Mouse (Mus musculus) brain, embryonic 14.5 days (tissue): ENCODE data around the gene Alg9. TPM values are rescaled to one million over a fixed set of nuclear protein-coding genes. Genes with fewer than 3 reads are reported as not detected.

ENCODE experiments used
- DNase-seq: peaks from one replicate; pipeline ENCODE4 v3.0.0-alpha.2; 2011; ENCODE audit warnings: low read depth
- CTCF ChIP-seq: fragments of 200-500 bp; IDR thresholded peaks from 2 replicates; pipeline ENCODE4 v1.5.1; 2012; ENCODE audit warnings: inconsistent platforms, mild to moderate bottlenecking, moderate library complexity, borderline replicate concordance; ENCODE audit not compliant: insufficient read depth, insufficient read length; ENCODE audit errors: extremely low read depth
- POLR2A ChIP-seq: fragments of 200-500 bp; IDR thresholded peaks from 2 replicates; pipeline ENCODE4 v1.6.1; 2012; ENCODE audit warnings: mild to moderate bottlenecking, inconsistent platforms, borderline replicate concordance; ENCODE audit not compliant: poor library complexity, insufficient read depth, insufficient read length, severe bottlenecking; ENCODE audit errors: extremely low read depth
- polyA plus RNA-seq: library from polyadenylated mRNA; depleted of rRNA; stranded (reverse); fragments of >200 nt; gene quantifications from 2 replicates; pipeline ENCODE4 v1.2.3, GENCODE M21; 2012

Alg9 gene
- polyA plus RNA-seq, 1 experiment, result 53.9 TPM

DNA sequence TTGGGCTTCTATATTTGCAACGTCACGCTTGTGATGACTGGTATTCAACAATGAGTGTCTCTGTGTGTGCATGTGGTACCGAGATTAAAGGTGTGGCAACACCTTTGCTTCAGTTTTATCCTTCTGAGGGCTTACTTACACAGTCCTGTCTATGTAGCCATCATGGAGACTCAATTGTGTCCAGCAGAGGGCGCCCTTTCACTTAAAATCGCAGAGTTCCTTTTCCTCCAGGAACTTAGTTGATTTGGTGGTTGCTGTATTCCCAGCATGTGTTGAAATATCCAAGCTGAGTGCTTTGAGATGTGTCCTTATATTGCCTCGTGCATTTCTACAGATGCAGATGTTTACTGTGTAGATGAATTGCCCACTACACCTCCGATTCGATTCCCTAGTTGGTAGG is 74.4 kb downstream of the Alg9 start:
- TF ChIP-seq POLR2A (no peak), CTCF (peak; percentile 79; the same call in 1 of the 2 replicates)
- peak; percentile 96 for DNase-seq

DNA sequence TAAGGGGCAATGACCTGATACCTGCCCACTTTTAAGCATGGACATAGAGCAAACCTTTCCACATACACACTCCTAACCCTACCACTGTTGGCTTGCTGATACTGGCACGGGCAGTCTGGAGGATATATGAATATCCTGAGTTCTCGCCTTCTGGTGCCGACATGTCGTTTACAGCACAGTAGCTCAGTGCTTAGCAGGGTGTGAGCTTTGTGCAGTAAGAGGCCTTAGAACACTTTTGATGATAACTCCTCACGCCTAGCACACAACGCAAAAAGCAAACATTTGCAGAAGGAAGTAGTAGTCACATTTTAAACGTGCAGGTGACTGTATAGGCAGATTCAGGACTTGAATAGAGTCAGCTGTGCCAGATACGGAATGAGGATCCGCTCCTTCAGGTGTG is 74.9 kb downstream of the Alg9 start:
- peak; percentile 17 for DNase-seq
- no peak for TF ChIP-seq CTCF

DNA sequence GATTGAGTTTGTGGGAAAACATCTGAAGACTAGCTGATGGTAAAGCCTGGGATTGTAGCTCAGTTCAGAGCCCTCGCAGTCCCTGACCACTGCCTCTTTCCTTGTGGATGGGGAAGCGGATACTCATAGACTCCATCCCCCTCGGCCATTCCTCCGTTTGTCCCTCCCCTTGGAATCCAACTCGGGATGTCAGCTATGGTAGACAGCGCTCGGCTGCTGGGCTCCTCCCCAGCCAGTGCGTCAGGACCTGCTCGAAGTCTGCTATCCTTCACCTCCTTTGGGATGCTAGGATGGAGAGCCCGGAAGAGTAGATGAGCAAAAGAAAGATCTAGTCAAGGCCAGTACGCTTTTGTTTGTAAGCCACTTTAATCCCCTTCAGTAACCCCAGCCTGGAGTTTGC is 75.5 kb downstream of the Alg9 start:
- TF ChIP-seq CTCF (no peak), POLR2A (no peak)
- no peak for DNase-seq

DNA sequence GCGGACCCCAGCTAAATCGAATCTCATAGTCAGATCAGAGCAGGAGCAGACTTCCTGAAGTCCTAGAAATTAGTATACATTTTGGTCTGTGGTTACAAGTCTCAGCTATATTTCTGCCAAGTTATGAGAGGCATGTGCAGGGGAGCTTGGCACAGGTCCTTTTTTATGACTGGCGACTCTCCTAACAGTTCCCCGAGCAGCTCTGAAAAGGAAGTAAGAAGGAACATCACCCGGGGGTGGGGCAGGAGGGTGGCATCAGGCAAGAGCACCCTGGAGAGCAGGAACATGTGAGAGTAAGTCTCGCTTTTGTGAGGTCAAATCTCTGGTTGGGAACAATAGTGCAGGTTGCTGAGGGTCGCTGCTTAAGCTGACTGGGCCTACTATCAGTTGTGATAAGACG is 75.9 kb downstream of the Alg9 start:
- DNase-seq, result peak; percentile 25
- TF ChIP-seq POLR2A, result no peak
- TF ChIP-seq CTCF, result no peak

DNA sequence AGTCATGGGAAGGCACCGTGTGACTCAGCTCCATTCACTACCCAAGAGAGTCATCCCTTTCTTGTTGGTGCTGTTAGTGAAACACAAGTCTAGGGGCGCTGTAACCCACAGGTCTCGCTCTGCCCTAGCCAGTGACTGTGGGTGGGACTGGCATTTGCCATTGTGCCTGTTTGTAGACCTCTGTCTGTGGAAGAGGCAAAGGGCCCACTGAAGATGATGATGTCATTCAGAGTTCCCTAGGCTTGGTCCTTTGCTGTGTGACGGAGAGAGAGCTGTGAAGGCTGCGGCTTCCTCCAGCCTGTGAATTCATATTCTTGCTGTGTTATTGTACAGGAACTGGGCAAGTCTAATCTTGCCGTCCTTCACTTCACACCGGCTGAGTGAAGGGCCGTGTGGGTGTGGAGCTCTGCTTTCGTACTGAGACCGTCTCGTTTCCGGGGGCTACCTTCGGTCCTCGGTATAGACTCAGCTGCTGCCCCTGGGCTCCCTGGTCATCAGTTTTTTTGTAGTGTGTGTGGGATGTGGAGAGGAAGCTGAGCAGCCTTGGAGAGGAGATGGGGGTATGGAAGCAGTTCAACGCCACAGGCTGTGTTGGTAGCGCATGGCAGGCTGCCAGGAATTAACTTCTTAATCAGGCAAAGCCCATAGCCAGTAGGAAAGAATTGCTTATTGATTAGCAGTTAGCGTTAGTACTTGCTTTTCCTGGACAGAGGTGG is 78.0 kb downstream of the Alg9 start:
- TF ChIP-seq CTCF (no peak), POLR2A (no peak)
- peak; percentile 71 for DNase-seq

DNA sequence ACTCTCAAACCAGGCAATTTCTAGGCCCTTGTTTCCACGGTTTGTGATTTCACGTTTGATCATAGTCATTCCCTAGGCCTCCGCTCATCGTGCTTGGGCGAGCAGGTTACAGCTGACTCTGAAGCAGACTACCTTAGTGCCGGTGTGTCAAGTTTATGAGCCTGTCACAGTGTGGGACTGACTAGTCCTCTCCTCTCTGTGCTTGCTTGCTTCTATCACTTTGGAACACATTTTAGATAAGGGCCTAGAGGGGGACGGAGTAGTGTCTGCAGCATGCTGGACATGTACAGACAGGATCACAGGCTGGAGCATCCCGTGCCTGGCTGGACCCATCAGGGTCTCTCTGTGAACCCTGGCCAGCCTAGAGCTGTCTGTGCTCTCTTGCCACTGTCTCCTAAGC is 79.6 kb downstream of the Alg9 start:
- no peak for TF ChIP-seq POLR2A
- no peak for TF ChIP-seq CTCF
- DNase-seq, result no peak

DNA sequence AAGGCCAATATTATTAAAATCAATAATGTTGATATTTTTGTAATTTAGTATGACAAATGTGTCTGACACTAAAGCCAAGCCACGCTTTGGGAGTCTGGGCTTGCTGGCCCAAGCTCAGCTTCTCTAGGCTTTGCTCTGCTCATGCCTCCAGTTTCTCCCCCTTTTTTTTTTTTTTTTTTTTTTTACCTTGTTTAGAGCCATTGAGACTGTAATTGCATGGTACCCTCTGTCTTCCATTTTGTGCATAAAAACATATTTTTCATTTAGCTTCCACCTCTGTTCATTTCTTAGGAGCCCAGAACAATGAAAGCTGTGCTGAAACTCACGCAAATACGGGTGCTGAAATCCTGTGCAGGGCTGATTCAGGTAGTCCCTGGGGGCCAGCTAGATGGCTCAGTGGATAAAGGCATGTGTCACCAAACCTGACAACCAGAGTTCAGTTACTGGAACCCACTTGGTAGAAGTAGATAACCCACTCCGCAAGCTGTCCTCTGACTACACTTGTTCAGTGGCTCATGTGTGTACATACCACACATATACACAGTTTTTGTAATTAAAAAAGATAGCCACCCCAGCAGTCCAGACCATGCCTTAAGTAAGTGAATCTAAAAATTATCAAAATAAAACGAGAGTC is 80.4 kb downstream of the Alg9 start:
- DNase-seq, result no peak
- no peak for TF ChIP-seq POLR2A
- TF ChIP-seq CTCF, result no peak

DNA sequence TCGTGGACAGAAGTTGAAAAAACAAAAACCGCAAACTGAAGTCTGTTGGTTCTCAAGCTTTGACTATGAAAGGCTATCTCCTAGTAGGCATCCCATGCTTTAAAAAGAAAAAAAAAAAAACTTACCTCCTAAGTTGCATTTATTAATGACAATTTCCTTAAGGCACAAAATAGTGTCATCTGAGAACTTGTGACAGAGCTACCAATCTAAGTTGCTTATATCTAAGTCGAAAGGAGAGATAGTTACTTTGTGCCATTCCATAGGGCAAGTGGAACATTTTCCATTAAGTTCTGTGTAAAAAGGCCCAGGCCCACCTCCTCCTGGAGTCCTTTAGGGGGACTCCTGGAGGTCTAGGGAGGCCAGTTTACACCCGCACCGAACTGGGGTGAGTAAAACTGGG is 81.0 kb downstream of the Alg9 start:
- TF ChIP-seq POLR2A (no peak), CTCF (no peak)
- no peak for DNase-seq

DNA sequence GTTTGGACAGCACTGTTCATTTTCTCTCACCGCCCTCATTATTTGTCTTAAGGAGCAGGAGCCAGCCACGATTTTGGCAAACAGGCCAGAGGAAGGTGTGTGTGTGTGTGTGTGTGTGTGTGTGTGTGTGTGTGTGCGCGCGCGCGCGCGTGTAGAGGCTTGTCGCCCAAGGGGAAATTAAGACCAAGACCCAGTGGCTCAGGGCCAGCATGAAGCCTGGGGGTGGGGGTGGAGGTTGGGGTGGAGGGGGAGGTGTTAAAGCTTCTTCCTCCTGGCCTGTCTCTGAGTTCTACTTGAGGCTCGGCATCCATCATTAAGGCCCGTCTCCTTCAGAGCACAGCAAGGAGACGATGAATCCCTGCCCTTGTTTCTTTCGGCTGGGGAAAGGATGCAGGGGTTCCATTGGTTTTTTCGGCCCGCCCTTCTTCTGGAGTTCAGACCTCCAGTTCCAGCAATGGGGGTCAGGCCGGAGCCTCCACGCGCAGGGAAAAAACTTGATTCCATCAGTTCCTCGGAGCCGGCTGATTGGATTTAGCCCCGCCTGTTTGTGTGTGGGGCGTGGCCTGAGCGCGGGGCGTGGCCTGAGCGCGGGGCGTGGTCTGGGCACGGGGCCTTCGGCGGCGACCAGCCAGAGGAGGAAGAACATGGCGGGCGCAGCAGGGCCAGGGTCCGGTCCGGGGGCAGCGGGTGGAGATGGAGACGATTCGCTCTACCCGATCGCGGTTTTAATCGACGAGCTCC is 81.7 kb downstream of the Alg9 start:
- DNase-seq, result peak; percentile 94
- no peak for TF ChIP-seq CTCF
- TF ChIP-seq POLR2A, result peak; percentile 79

DNA sequence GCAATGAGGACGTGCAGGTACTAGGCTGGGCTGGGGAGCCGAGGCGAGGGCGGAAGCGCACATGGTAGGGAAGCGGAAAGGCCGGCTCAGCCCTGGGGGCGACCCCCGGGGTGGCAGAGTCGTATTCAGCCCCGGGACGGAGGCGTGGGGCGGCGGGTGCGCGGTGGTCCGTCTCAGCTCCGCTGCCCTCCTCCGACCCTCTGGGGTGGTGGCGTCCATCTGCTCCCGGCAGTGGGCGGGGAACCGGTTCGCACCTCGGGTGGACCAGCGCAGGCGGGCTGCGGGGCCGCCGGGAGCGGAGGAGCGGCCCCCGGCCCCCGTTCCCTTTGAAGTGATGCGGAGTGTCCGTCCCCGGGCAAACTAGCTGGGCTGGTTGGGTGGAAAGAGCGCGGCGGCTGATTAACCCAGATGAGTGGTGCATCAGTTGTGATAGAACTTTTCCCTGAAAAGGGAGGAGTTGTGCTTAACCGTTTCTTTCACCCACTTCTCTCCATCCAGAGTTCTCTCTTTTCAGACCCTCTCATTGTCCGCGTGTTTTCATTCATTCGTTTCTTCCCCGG is 82.3 kb downstream of the Alg9 start:
- no peak for DNase-seq
- TF ChIP-seq POLR2A, result no peak
- TF ChIP-seq CTCF, result no peak

DNA sequence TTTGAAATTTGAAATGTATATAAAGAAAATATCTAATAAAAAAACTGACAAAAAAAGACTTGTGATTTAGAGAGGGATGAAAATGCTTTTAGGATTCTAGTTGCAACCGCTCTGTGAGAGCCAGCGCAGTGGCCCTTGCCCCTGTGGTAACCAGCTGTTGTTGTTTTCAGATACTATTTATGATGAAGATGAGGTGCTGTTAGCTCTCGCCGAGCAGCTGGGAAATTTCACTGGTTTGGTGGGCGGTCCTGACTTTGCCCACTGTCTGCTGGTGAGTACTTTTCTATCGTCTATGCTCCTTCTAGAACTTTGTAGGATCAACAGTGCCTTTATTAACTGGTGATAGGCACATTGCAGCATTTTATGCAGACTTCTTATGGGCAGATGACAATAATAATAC is 83.9 kb downstream of the Alg9 start:
- no peak for TF ChIP-seq POLR2A
- no peak for DNase-seq
